Mouse (Mus musculus): ENCODE results near the gene Flot1.

- TF ChIP-seq POLR2A (IDR thresholded peaks at IDR 0.05; ENCODE audit: control insufficient read depth, low read depth, low read length), result no peak
- TF ChIP-seq CTCF (IDR thresholded peaks at IDR 0.05; ENCODE audit: control insufficient read depth, insufficient read depth, insufficient replicate concordance, low read depth, low read length), result no peak
Observed at GRCm38 (mm10) chr17:35813245-35813647, 9.8 kb upstream of the Flot1 start.

Measured in testis, adult 2 months (tissue).